Mouse (Mus musculus) ES-E14 (cell line): ENCODE measurements at regions not wholly inside any gene's neighbourhood (a gene's known extent, or its start where the extent isn't known, plus 50 kb on each side); places are given as distances from the start of the nearest gene placed in this dataset.

Experiments used
- DNase-seq: peaks from one replicate; pipeline ENCODE4 v3.0.0-alpha.2; 2013; ENCODE audit warnings: low read depth, low spot score
- H3K27ac ChIP-seq: 2 replicates; pipeline ENCODE4 v1.5.1; 2012; ENCODE audit warnings: low read depth, mild to moderate bottlenecking, low read length, moderate library complexity, mixed read lengths; ENCODE audit not compliant: poor library complexity, insufficient read depth, severe bottlenecking
- H3K36me3 ChIP-seq: 2 replicates; pipeline ENCODE4 v1.6.1; 2012; ENCODE audit warnings: mild to moderate bottlenecking, low read length, moderate library complexity, mixed read lengths; ENCODE audit not compliant: control insufficient read depth, poor library complexity, insufficient read depth, severe bottlenecking
- H3K4me1 ChIP-seq, 2 experiments: fragments of 150-350 bp in 1 of 2; sonication (generic) in 1 of 2; 2 replicates each; pipeline ENCODE4 v1.6.1; 2012; ENCODE audit warnings: low read length in 2 of 2, mild to moderate bottlenecking in 1 of 2, mixed read lengths in 1 of 2; ENCODE audit not compliant: control insufficient read depth in 2 of 2, insufficient read depth in 2 of 2, poor library complexity in 1 of 2
- H3K4me3 ChIP-seq, 2 experiments: fragments of 150-350 bp in 1 of 2; sonication (generic) in 1 of 2; 2 replicates each; pipeline ENCODE4 v1.5.1; 2012; ENCODE audit warnings: low read length in 2 of 2, low read depth in 1 of 2, mild to moderate bottlenecking in 1 of 2, mixed read lengths in 1 of 2; ENCODE audit not compliant: insufficient read depth in 1 of 2, poor library complexity in 1 of 2, severe bottlenecking in 1 of 2
- H3K9ac ChIP-seq: 2 replicates; pipeline ENCODE4 v1.6.1; 2012; ENCODE audit warnings: low read depth, mild to moderate bottlenecking, low read length, mixed read lengths; ENCODE audit not compliant: poor library complexity, insufficient read depth, severe bottlenecking
- H3K9me3 ChIP-seq: fragments of 150-350 bp; sonication (generic); 2 replicates; pipeline ENCODE4 v1.6.1; 2012; ENCODE audit warnings: low read depth, mild to moderate bottlenecking, low read length; ENCODE audit not compliant: control insufficient read depth, insufficient read depth
- CHD2 ChIP-seq: IDR thresholded peaks from 2 replicates; pipeline ENCODE4 v1.6.1; 2014; ENCODE audit warnings: mild to moderate bottlenecking, low read depth, low read length, inconsistent platforms
- HCFC1 ChIP-seq: IDR thresholded peaks from 2 replicates; pipeline ENCODE4 v1.6.1; 2012; ENCODE audit warnings: low read length, inconsistent platforms, borderline replicate concordance; ENCODE audit not compliant: insufficient read depth
- MAFK ChIP-seq: IDR thresholded peaks from 2 replicates; pipeline ENCODE4 v1.6.1; 2014; ENCODE audit warnings: mild to moderate bottlenecking, low read depth, low read length, inconsistent platforms; ENCODE audit not compliant: insufficient read depth
- ZC3H11A ChIP-seq: IDR thresholded peaks from 2 replicates; pipeline ENCODE4 v1.6.1; 2012; ENCODE audit warnings: low read depth, mild to moderate bottlenecking, inconsistent platforms, low read length, borderline replicate concordance
- ZNF384 ChIP-seq: IDR thresholded peaks from 2 replicates; pipeline ENCODE4 v1.6.1; 2012; ENCODE audit warnings: low read depth, low read length, inconsistent platforms
- in situ Hi-C, 2 experiments: fragments of 600-800 bp; cut with MboI; formaldehyde crosslinking; loops; one replicate each; pipeline ENCODE4 v1.15.1; 2025; ENCODE audit warnings: low sequenced_read_pairs in 2 of 2, inconsistent platforms in 1 of 2; ENCODE audit not compliant: unreplicated experiment in 2 of 2

DNA sequence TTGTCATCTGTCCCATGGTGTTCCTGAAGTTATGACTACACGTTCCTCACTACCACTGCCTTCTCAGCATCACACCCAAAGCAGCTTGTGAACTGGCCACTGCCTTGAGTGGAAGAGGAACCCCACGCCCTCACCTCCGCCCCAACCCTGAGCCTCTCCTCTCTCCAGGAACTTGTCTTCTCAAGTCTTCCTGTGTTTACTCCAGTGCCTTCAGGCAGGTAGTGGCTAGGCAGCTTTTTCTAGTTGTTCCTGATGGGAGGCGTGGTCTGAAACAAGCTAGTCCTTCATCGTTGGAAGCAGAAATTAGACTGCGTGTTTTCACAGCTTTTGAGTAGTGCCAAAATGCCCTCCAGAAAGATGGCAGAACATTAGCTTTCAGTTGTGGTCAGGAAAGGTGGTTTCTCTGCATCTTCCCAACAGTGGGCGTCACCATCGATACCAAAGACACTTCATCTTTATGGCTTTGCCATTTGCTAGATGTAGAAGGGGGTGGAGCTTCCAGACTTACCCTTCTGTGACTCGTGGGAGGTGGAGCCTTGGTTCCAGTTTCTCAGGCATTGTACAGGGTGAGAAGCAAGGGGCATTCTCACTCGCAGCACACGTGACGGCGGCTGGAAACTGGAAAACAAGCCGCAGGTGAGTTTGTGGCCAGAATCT, 81.7 kb upstream of the Pcsk6 start:
- TF ChIP-seq HCFC1: no peak
- no peak for TF ChIP-seq MAFK
- TF ChIP-seq CHD2: no peak
- TF ChIP-seq ZNF384: no peak
- no peak for TF ChIP-seq ZC3H11A
- Histone ChIP-seq H3K4me1 (no peaks in the 10 kb centered on the region), H3K27ac (no peak overlapping the region), H3K4me3 (no peak overlapping the region), H3K9me3 (no peaks in the 10 kb centered on the region), H3K9ac (no peak overlapping the region), H3K36me3 (no peaks in the 10 kb centered on the region)
- in situ Hi-C loops: no loop called here
- peak; percentile 33 for DNase-seq

- Histone ChIP-seq H3K9ac (no peak overlapping the region), H3K36me3 (no peaks in the 10 kb centered on the region), H3K9me3 (no peaks in the 10 kb centered on the region), H3K4me3 (no peak overlapping the region), H3K4me1 (no peaks in the 10 kb centered on the region), H3K27ac (no peak overlapping the region)
- DNase-seq: no peak
- in situ Hi-C loops: no loop called here
- no peak for TF ChIP-seq MAFK
- no peak for TF ChIP-seq HCFC1
- no peak for TF ChIP-seq ZNF384
- no peak for TF ChIP-seq CHD2
- no peak for TF ChIP-seq ZC3H11A
Observed at GRCm38 (mm10) chr7:65780578-65781370, 80.8 kb upstream of the Pcsk6 start.

GRCm38 (mm10) chr7:65782024-65782423, 79.5 kb upstream of the Pcsk6 start:
- TF ChIP-seq CHD2 (no peak), ZNF384 (no peak), ZC3H11A (no peak), HCFC1 (no peak), MAFK (no peak)
- Histone ChIP-seq H3K4me3 (no peak overlapping the region), H3K9me3 (no peaks in the 10 kb centered on the region), H3K27ac (no peak overlapping the region), H3K9ac (no peak overlapping the region), H3K4me1 (no peaks in the 10 kb centered on the region), H3K36me3 (no peaks in the 10 kb centered on the region)
- in situ Hi-C loops: no loop called here
- DNase-seq: no peak

GRCm38 (mm10) chr7:65783773-65784172, 77.8 kb upstream of the Pcsk6 start:
- H3K4me3 ChIP-seq: no peak overlapping the region
- no peaks in the 10 kb centered on the region for H3K36me3 ChIP-seq
- TF ChIP-seq ZC3H11A: no peak
- TF ChIP-seq MAFK: no peak
- TF ChIP-seq CHD2: no peak
- no peak for TF ChIP-seq ZNF384
- TF ChIP-seq HCFC1: no peak
- H3K4me1 ChIP-seq: no peaks in the 10 kb centered on the region
- H3K9me3 ChIP-seq: no peaks in the 10 kb centered on the region
- DNase-seq: no peak
- in situ Hi-C loops: no loop called here
- H3K27ac ChIP-seq: no peak overlapping the region
- H3K9ac ChIP-seq: no peak overlapping the region
